Mouse (Mus musculus) gastrocnemius, postnatal 10 days (tissue): ENCODE measurements around the gene Pgf. TPM values are rescaled to one million over a fixed set of nuclear protein-coding genes. Genes with fewer than 3 reads are reported as not detected.

Experiments used
- DNase-seq: peaks from one replicate; pipeline ENCODE4 v3.0.0; 2021; ENCODE audit warnings: mixed read lengths
- long read RNA-seq, 2 experiments: library from polyadenylated mRNA; stranded (forward); transcript quantifications; one replicate each; pipeline ENCODE4 v2.0.0; 2021
- total RNA-seq, 2 experiments: library from RNA; stranded (reverse); gene quantifications; 2 replicates each; pipeline ENCODE4 v1.2.3; 2021

Pgf gene
- 1 to 10 TPM; 2.4 to 4.0 TPM for total RNA-seq
- long read RNA-seq, experiment 1, partial matches to known transcripts, result 0 of 2 reads
- long read RNA-seq, experiment 1, other reads (novel, unspliced or antisense), result 0 of 2 reads
- long read RNA-seq, experiment 2, partial matches to known transcripts, result 0 of 1 reads
- long read RNA-seq, experiment 2, other reads (novel, unspliced or antisense), result 1 of 1 reads

- DNase-seq, result no peak
These were observed at the start of gene Pgf for GRCm38 (mm10) chr12:85177740-85178239. TSS of gene Pgf (minus strand) at chr12:85177790.

DNA sequence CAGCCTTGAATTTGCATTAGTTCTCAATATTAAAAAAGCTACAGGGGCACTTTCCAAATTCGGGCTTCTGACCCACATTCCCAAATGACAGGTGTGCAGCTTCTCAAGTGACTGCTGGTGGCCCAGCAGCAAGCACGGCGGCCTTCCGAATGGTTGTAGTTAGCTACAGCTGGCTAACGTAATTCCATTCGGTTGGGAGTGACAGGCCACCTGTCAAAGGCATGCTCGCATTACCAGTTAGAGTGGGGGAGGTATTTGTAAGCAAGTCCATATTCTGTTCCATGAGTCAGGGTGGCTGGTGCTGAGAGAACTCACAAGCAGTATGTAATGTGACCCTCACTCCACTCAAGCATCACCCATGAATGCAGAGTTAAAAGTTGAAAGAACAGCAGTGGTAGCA, 49.6 kb upstream of the Pgf start:
- DNase-seq, result peak; percentile 40

DNA sequence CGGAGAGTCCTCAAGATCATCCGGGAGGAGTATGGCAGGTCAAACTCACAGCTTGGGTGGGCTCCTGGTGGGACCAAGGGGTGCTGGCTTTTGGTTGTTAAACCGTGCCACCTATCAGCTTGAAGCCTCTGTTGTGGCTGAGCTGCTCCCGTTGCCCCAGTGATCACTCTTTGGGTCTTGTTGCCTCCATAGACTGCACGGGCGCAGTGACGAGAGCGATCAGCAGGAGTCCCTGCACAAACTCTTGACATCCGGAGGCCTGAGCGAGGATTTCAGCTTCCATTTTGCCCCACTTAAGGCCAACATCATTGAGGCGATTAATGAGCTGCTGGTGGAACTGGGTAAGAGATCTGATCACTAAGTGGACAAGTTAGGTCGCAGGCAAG, 42.3 kb upstream of the Pgf start:
- no peak for DNase-seq

DNA sequence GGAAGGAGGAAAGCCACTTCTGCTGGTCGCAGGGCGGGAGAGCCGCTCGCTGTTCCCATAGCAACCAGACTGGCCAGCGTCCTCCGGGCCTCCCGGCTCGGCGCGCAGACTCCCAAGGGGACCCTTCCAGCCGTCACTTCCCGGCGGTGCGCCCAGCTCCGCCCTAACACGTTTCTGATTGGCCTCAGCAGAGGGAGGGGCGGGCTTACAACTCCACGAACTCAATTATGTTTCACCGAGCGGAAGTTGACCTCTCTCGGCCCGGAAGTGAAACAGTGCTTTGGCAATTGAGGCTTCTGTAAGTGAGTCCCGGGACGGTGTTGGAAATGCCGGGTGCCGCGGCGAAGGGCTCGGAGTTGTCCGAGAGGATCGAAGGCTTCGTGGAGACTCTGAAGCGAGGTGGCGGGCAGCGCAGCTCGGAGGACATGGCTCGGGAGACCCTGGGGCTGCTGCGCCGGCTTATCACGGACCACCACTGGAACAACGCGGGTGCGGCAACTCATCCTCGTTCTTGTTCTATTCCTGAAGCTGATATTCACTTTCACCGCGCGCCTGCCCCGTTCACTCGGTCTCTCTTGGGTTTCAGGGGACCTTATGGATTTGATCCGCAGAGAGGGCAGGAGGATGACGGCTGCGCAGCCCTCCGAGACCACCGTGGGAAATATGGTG, 41.8 kb upstream of the Pgf start, which contains the start of gene Eif2b2:
TSS of gene Eif2b2 (plus strand) at position 246 of the 669 bp plus-strand sequence.
- peak; percentile 99 for DNase-seq

- no peak for DNase-seq
These were observed 40.2 kb upstream of the Pgf start for GRCm38 (mm10) chr12:85217733-85218310.

- no peak for DNase-seq
These were observed 37.4 kb upstream of the Pgf start for GRCm38 (mm10) chr12:85215031-85215430.

GRCm38 (mm10) chr12:85208687-85209199, 31.2 kb upstream of the Pgf start:
- DNase-seq, result no peak

DNA sequence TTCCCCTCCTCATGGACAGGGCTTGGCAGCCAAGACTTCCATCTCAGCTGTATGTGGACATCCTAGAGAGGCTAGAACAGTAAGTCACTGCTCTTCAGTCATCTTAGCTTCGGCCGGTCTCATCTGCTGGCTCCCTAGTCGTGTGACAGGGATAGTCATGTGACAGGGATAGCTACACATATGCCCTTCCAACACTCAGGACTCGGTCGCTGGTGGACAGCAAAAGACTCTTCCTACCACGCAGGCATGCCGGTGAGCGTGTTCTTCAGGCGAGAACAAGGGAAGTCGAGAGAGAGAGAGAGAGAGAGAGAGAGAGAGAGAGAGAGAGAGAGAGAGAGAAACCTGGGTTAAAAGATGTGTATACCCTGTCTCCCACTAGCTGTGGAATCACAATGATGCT, 27.8 kb upstream of the Pgf start:
- no peak for DNase-seq

- no peak for DNase-seq
These were observed 26.5 kb upstream of the Pgf start for GRCm38 (mm10) chr12:85204105-85204504.

- no peak for DNase-seq
These were observed 26.1 kb upstream of the Pgf start for GRCm38 (mm10) chr12:85203699-85204098.

DNA sequence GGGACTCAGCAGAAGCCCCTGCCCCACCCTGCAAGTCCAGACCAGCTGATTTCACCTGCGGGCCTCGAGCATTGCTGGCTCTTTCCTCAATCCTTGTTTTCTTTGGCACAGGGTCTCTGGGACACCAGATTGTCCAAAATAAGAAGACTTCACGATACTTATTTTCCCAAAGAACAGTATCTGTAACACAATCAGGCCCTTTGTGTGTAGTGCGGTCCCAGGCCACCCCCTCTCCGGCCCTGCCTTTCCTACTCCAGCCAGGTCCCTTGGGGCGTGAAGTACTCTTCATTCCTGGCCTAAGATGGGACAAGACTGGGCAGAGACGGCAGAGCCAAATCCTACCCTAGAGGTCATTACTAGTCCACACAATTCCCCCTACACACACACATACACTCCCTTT, 24.6 kb upstream of the Pgf start:
- DNase-seq, result no peak

DNA sequence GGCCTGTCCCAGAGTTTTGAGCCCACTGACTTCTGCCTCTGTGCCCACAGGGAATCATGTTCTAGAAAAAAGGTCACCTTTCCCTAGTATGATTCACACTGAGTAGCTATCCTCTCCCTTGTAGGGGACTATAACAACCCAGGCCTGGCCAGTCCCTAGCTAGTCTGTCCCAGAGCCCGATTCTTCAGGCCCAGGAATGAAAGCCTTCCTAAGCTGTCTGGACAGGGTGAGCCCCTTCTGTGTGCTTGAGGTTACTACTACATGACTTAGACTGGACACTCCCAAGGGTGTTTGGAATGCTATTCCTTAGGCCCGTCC, 24.2 kb upstream of the Pgf start:
- no peak for DNase-seq

DNA sequence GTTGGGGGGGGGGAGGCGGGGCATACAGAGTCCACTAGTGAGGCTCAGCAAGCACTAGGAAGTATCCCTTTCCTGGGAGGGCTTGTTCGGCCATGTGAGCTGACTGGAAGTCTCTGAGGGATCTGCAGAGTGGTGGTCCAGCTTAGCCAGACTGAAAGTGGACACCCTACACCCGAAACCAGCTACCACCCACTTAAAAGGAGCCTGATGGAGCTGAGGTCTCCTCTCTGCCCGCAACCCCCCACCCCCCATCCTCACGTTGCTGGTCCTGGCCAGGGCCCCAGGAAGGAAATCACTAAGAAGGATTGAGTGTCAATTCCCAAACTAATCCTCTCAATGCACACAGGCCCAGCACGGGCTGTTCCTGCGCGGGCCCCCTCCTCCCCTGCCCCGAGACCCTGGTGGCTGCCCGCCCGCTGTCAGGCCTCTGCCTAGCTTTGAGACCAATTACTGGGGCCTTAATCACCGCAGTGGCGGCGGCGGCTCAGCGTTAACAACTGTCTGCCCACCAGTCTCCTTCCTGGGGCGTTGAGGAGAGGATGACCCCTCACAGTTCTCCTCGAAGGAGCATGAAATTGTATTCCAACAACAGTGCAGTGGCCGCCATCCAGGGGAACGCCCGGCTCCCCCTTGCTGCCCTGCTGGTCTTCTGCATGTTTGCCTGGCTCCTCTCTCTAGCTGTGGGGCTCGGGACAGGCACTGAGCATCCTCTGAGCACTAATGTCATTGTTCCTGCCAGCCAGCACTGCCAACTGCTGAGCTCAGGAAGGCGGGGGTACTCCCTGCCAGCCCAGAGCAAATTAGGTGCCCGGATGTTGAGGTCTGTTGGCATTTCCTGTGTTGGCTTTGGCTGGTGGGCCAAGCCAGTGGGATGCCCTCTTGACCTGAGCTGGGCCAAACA, 23.6 kb upstream of the Pgf start:
- peak; percentile 36 for DNase-seq

- DNase-seq, result no peak
These were observed 22.4 kb upstream of the Pgf start for GRCm38 (mm10) chr12:85199954-85200353.

GRCm38 (mm10) chr12:85197936-85198335, 20.3 kb upstream of the Pgf start:
- DNase-seq, result no peak

- no peak for DNase-seq
These were observed 19.8 kb upstream of the Pgf start for GRCm38 (mm10) chr12:85197371-85197770.

DNA sequence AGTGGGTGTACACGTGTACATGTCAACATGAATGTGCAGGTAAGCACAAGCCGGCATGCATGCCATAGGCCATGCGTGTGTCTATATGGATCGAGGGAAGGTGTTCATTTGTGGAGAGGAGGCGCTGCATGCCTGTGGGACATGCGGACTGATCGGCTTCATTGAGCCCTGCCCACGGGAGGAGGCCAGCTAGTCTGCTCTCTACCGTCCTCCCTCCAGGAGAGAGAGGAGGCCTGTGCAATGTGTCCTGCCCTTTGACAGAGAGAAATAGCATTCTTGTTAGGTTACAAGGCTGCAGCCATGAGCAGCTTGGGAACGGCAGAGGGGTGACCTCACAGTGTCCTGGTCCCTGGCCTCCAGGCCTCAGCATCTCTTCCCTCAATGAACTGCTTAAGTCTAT, 18.6 kb upstream of the Pgf start:
- DNase-seq, result no peak

DNA sequence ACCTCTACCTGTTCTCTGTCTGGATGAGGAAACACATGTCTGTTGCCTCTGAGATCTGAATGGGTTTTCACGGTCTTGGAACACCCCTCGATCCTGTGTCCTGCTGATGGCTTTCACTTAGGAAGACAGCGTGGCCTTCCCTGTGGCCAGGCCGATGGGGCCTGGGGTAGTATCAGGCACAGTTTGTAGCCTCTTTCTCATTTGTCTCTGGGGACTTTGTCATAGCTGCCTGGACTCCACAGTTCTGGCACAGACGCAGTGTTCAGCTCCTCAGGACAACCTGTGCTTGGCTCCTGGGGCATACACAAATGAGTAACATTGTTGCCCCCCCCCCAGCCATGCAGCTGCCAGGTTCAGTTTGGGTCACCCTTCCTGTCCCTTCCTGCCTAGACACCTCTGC, 17.5 kb upstream of the Pgf start:
- no peak for DNase-seq

DNA sequence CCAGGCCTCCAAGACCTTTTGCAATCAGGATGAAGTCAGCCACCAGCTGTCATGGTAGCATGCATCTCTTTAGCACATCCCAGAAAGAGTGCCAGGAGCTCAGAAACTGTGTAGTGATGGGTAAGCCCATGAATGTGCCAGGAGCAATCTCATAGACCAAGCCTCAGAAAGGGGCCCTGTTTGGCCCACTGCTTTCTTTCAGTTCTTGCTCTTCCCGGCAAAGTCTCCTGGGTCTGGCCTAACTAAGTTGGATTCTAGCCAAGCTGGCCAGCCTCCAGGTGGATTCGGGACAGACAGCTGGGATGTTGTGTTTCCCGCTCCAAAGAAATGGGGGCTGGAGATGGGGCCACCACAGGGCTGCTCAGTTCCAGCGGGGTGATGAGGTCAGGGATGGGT, 17.0 kb upstream of the Pgf start:
- DNase-seq, result peak; percentile 93

DNA sequence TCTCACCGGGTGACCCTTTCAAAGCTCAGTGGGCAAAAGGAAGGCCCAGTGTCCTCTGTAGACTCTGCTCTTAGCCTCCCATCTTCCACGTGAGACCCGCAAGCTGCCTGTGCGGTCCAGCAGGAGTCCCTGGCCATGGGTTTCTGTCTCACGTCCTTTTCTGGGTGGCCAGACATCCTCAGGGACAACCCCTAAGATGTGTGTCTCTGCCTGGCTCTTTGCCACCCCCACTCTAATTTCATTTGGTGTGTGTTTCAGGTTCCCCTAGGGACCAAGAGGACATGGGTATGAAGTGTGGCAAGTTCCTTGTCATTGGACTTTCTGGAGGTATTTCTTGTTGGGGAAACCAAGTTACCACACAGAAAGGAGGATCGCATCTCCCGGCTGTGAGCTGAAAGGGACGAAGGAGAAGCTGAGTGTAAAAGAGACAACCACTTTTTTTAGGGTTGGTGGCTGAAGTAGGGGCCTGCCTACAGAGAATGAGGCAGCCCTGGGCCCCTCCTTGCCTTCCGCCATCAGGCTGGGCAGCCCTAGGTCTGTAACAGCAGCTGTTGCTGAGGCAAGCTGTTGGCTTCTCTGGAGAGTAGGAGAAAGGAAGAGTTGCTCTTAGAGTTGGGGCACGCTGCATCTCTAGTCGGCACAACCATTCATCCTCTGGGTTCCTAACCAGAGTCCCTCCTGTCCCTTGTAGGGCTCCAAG, 16.5 kb upstream of the Pgf start:
- no peak for DNase-seq

DNA sequence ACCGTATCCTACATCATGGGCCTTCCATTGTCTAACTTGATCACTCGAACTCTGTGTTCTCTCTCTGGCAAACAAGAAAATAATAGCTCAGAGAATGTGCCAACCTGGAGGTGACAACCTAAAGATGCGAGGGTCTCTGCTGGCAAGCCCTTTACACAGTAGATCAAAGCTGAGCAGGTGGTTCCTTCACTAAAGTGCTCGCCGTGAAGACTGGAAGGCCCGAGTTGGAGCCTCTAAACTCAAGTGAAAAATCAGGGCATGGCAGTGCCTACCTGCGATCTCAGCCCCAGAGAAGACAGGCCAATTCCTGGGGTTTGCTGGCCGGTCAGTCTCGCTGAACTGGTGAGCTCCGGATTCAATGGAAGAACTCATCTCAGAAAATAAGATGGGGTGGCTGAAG, 15.6 kb upstream of the Pgf start:
- no peak for DNase-seq
